Mouse (Mus musculus) olfactory bulb, adult 2 months (tissue): ENCODE results near the gene Crb2.

Experiments
- CTCF ChIP-seq: fragments of 200-500 bp; IDR thresholded peaks from 2 replicates; pipeline ENCODE4 v1.5.1; 2012; ENCODE audit warnings: low read depth, mild to moderate bottlenecking, low read length, moderate library complexity; ENCODE audit not compliant: insufficient read depth
- POLR2A ChIP-seq: fragments of 200-500 bp; IDR thresholded peaks from 2 replicates; pipeline ENCODE4 v1.6.1; 2012; ENCODE audit warnings: mild to moderate bottlenecking, low read depth, low read length, moderate library complexity; ENCODE audit not compliant: insufficient read depth

- TF ChIP-seq CTCF (no peak), POLR2A (no peak)
Observed at GRCm38 (mm10) chr2:37757784-37758183, 18.3 kb upstream of the Crb2 start.
